ENCODE assay signal across 14 mouse cellular contexts in the genomic region with DNA sequence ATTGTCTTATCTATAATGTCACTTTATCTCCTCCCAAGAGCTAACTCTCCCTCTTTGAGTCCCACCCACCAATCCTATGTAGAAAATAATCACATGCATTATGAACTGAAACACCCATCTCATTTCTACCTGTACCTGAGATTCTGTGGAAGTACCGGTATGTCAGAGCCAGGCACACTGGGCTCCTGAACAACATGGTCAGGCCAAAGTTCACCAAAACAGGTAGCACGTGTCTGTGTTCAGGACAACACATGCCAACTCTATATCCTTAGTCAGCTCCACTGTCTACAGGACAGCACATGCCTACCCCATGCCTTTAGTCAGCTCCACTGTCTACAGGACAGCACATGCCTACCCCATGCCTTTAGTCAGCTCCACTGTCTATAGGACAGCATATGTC.
"Had no signal": no experiment of that assay in that cellular context is flagged by ENCODE, and none has a peak within 500 bp of the region (broad histone marks: within the 10 kb centered on the region; RNA-seq: fewer than 3 reads in every experiment).

No protein-coding gene starts in this region.

- H3K4me2 ChIP-seq: hindbrain, embryonic 12.5 days; limb, embryonic 13.5 days; lung, embryonic 15.5 days; midbrain, embryonic 11.5 days; midbrain, embryonic 15.5 days had no signal

- H3K36me3 ChIP-seq: hindbrain, embryonic 12.5 days; limb, embryonic 13.5 days; lung, embryonic 15.5 days; midbrain, embryonic 15.5 days had no signal

- H3K9me3 ChIP-seq: hindbrain, embryonic 12.5 days; limb, embryonic 13.5 days; lung, embryonic 15.5 days; midbrain, embryonic 15.5 days had no signal

- DNase-seq: left cerebral cortex, postnatal 4 days; lung, postnatal 14 days; right cerebral cortex, postnatal 14 days; thymus, postnatal 36 days had no signal

- ATAC-seq: hindbrain, embryonic 16.5 days; inflammation-experienced regulatory T-cells, adult 6 months; midbrain, embryonic 15.5 days had no signal

- H3K4me1 ChIP-seq: hindbrain, embryonic 12.5 days; lung, embryonic 15.5 days; midbrain, embryonic 15.5 days had no signal

- H3K27ac ChIP-seq: hindbrain, embryonic 12.5 days; limb, embryonic 13.5 days; liver, embryonic 14.5 days; lung, embryonic 15.5 days; macrophage; midbrain, embryonic 15.5 days had no signal

- H3K9ac ChIP-seq: hindbrain, embryonic 12.5 days; limb, embryonic 13.5 days; liver, embryonic 14.5 days; lung, embryonic 15.5 days; midbrain, embryonic 15.5 days had no signal

- H3K27me3 ChIP-seq: limb, embryonic 13.5 days; midbrain, embryonic 15.5 days had no signal

- H3K4me3 ChIP-seq: hindbrain, embryonic 12.5 days; limb, embryonic 13.5 days; lung, embryonic 15.5 days; megakaryocyte, embryonic 14.5 days; midbrain, embryonic 15.5 days had no signal
